Mouse (Mus musculus) embryonic facial prominence, embryonic 14.5 days (tissue): ENCODE data around the gene Mllt11. TPM values are rescaled to one million over a fixed set of nuclear protein-coding genes. Genes with fewer than 3 reads are reported as not detected.

Source experiments
- ATAC-seq: fragments of 200-750 bp; cut with Nextera tagmentation; 2 replicates; pipeline ENCODE4 v1.8.0; 2017; ENCODE audit warnings: low read depth, moderate number of reproducible peaks, moderate TSS enrichment
- DNase-seq: peaks from one replicate; pipeline ENCODE4 v3.0.0-alpha.2; 2015; ENCODE audit warnings: low spot score
- H3K27ac ChIP-seq: fragments of 300-500 bp; sonication (generic); replicated peaks from 2 replicates; pipeline ENCODE4 v1.5.1; 2014; ENCODE audit warnings: low read depth, mild to moderate bottlenecking, low read length, moderate library complexity
- H3K27me3 ChIP-seq: fragments of 300-500 bp; sonication (generic); replicated peaks from 2 replicates; pipeline ENCODE4 v1.6.1; 2014; ENCODE audit warnings: low read length; ENCODE audit not compliant: control insufficient read depth, insufficient read depth
- H3K36me3 ChIP-seq: fragments of 300-500 bp; sonication (generic); 2 replicates; pipeline ENCODE4 v1.6.1; 2014; ENCODE audit warnings: low read length, mixed read lengths; ENCODE audit not compliant: control insufficient read depth, insufficient read depth
- H3K4me1 ChIP-seq: fragments of 300-500 bp; sonication (generic); 2 replicates; pipeline ENCODE4 v1.6.1; 2014; ENCODE audit warnings: antibody characterized with exemption, low read length; ENCODE audit not compliant: control insufficient read depth, insufficient read depth
- H3K4me2 ChIP-seq: fragments of 300-500 bp; sonication (generic); 2 replicates; pipeline ENCODE4 v1.6.1; 2014; ENCODE audit warnings: low read depth, mild to moderate bottlenecking, low read length, moderate library complexity, mixed read lengths
- H3K4me3 ChIP-seq: fragments of 300-500 bp; sonication (generic); 2 replicates; pipeline ENCODE4 v1.5.1; 2014; ENCODE audit warnings: low read depth, mild to moderate bottlenecking, low read length
- H3K9ac ChIP-seq: fragments of 300-500 bp; sonication (generic); 2 replicates; pipeline ENCODE4 v1.6.1; 2014; ENCODE audit warnings: low read depth, mild to moderate bottlenecking, low read length, moderate library complexity, mixed read lengths
- H3K9me3 ChIP-seq: fragments of 300-500 bp; sonication (generic); 2 replicates; pipeline ENCODE4 v1.6.1; 2016; ENCODE audit warnings: low read length; ENCODE audit not compliant: control insufficient read depth
- WGBS: fragments of 180-500 bp; shearing (Covaris S2); extraction: QIAGEN DNeasy Blood & Tissue Kit; methylation state at CpG from one replicate; pipeline ENCODE4 v1.1.7; 2014; 5-methylcytosine and 5-hydroxymethylcytosine counted together
- polyA plus RNA-seq: library from polyadenylated mRNA; unstranded; fragments of >200 nt; fragmentation: Nextera tagmentation; extraction: Ambion mirVana; gene quantifications from 2 replicates; pipeline ENCODE4 v1.2.1, GENCODE M21; 2014

Mllt11 gene
- polyA plus RNA-seq, 1 experiment from 2014 or later = 36.9 TPM

- Histone ChIP-seq H3K27ac (no peak overlapping the region), H3K4me1 (peaks cover 13% of the 10 kb centered on the region), H3K36me3 (peaks cover 21% of the 10 kb centered on the region), H3K4me2 (no peak overlapping the region), H3K9ac (no peak overlapping the region), H3K27me3 (peaks cover 27% of the 10 kb centered on the region), H3K4me3 (no peak overlapping the region), H3K9me3 (no peaks in the 10 kb centered on the region)
- 71% methylated on average over 3 of the region's 3 CpGs for WGBS
- ATAC-seq (no peak), DNase-seq (no peak)
Observed at GRCm38 (mm10) chr3:95176500-95176899, 55.5 kb downstream of the Mllt11 start.

DNA sequence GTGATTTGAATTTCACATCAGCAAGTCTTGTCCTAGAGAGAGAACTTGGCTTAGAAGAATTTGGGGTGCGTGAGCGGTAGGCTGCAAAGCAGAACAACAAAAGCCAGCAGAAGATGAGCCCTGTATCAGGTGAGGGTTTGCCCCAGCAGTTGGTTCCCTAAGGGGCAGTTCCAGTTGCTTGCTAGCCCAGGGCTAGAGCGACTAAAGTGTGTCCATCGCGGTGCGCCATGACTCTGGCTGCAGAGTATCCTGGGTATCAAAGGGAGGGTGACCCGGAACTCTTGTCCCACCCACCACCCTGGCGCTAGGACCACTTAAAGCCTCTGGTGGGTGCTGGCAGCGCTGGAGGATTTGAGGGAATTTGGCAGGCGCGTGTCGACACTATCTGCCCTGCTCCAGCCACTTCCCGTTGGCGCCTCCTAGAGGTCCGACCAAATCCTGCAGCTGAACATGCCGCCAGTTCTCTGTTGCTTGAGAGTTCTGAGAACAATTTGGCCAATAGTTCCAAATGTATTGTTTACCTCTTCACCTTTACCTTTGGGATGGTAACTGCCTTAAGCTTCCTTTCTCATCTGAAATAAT, 57.9 kb downstream of the Mllt11 start:
- peaks cover 43% of the 10 kb centered on the region for H3K27me3 ChIP-seq
- H3K9me3 ChIP-seq = no peaks in the 10 kb centered on the region
- peak; percentile 82 for DNase-seq
- peaks cover 44% of the 10 kb centered on the region for H3K36me3 ChIP-seq
- peaks cover 13% of the 10 kb centered on the region for H3K4me1 ChIP-seq
- peak overlapping the region; percentile 43 for H3K4me2 ChIP-seq
- WGBS = 10% methylated on average over 16 of the region's 16 CpGs
- 0 out of 2 replicates have a peak overlapping the region, but pooled peaks have one; percentile 34 for H3K9ac ChIP-seq
- no peak overlapping the region for H3K27ac ChIP-seq
- peak overlapping the region; percentile 27 for H3K4me3 ChIP-seq
- ATAC-seq = peak; percentile 35

GRCm38 (mm10) chr3:95173256-95173949, 58.6 kb downstream of the Mllt11 start:
- Histone ChIP-seq H3K9ac (peak overlapping the region; percentile 53), H3K4me3 (peak overlapping the region; percentile 27), H3K4me2 (peak overlapping the region; percentile 43), H3K4me1 (peaks cover 13% of the 10 kb centered on the region), H3K27ac (no peak overlapping the region), H3K27me3 (peaks cover 43% of the 10 kb centered on the region), H3K9me3 (no peaks in the 10 kb centered on the region), H3K36me3 (peaks cover 51% of the 10 kb centered on the region)
- DNase-seq (peak; percentile 41), ATAC-seq (peak; percentile 48)
- WGBS = 15% methylated on average over 51 of the region's 58 CpGs

GRCm38 (mm10) chr3:95172526-95173255, 59.3 kb downstream of the Mllt11 start:
- Histone ChIP-seq H3K4me1 (peaks cover 13% of the 10 kb centered on the region), H3K9ac (peak overlapping the region; percentile 53), H3K27ac (no peak overlapping the region), H3K4me3 (peak overlapping the region; percentile 27; the same call in 1 of the 2 replicates), H3K9me3 (no peaks in the 10 kb centered on the region), H3K27me3 (peaks cover 43% of the 10 kb centered on the region), H3K36me3 (peaks cover 58% of the 10 kb centered on the region), H3K4me2 (peak overlapping the region; percentile 43)
- 24% methylated on average over 34 of the region's 84 CpGs for WGBS
- no peak for DNase-seq
- ATAC-seq = 0 out of 2 replicates have a peak, but pooled peaks have one; percentile 3

- peaks cover 73% of the 10 kb centered on the region for H3K36me3 ChIP-seq
- ATAC-seq = no peak
- no peak overlapping the region for H3K9ac ChIP-seq
- no peaks in the 10 kb centered on the region for H3K9me3 ChIP-seq
- peaks cover 13% of the 10 kb centered on the region for H3K4me1 ChIP-seq
- no peak overlapping the region for H3K4me2 ChIP-seq
- H3K27ac ChIP-seq = no peak overlapping the region
- H3K27me3 ChIP-seq = peaks cover 43% of the 10 kb centered on the region
- DNase-seq = no peak
- H3K4me3 ChIP-seq = no peak overlapping the region
- WGBS = 68% methylated on average over 6 of the region's 6 CpGs
Observed at GRCm38 (mm10) chr3:95171105-95171504, 60.9 kb downstream of the Mllt11 start.

GRCm38 (mm10) chr3:95169996-95170395, 62.0 kb downstream of the Mllt11 start:
- Histone ChIP-seq H3K4me1 (peaks cover 13% of the 10 kb centered on the region), H3K4me2 (no peak overlapping the region), H3K9me3 (no peaks in the 10 kb centered on the region), H3K9ac (no peak overlapping the region), H3K4me3 (no peak overlapping the region), H3K36me3 (peaks cover 81% of the 10 kb centered on the region), H3K27ac (no peak overlapping the region), H3K27me3 (peaks cover 43% of the 10 kb centered on the region)
- ATAC-seq = no peak
- 92% methylated on average over 9 of the region's 10 CpGs for WGBS
- no peak for DNase-seq

Other genes with a start within 250 kb of the Mllt11 start
- gene Zfp687, start 216.7 kb downstream of the Mllt11 start, polyA plus RNA-seq = 17.3 and 22.0 TPM in 2 replicates
- 234 and 252 TPM in 2 replicates for gene Psmd4, start 189.6 kb downstream of the Mllt11 start, polyA plus RNA-seq
- 13.7 and 14.9 TPM in 2 replicates for gene Pip5k1a, start 125.2 kb downstream of the Mllt11 start, polyA plus RNA-seq
- gene Vps72, start 121.1 kb downstream of the Mllt11 start, polyA plus RNA-seq = 107 and 118 TPM in 2 replicates
- 6.4 and 9.7 TPM in 2 replicates for gene Tmod4, start 107.7 kb downstream of the Mllt11 start, polyA plus RNA-seq
- gene Scnm1, start 98.2 kb downstream of the Mllt11 start, polyA plus RNA-seq = 58.3 and 62.2 TPM in 2 replicates
- gene Lysmd1, start 98.1 kb downstream of the Mllt11 start, polyA plus RNA-seq = 12.0 and 13.2 TPM in 2 replicates
- 5.8 and 6.4 TPM in 2 replicates for gene Tnfaip8l2, start 89.8 kb downstream of the Mllt11 start, polyA plus RNA-seq
- 14.4 and 16.6 TPM in 2 replicates for gene Sema6c, start 71.7 kb downstream of the Mllt11 start, polyA plus RNA-seq
- gene Gabpb2, start 14.3 kb downstream of the Mllt11 start, polyA plus RNA-seq = 7.8 and 8.0 TPM in 2 replicates
- 111 and 125 TPM in 2 replicates for gene Cdc42se1, start 3.4 kb downstream of the Mllt11 start, polyA plus RNA-seq
- 0.38 and 0.41 TPM in 2 replicates for gene Gm128, start 9.4 kb upstream of the Mllt11 start, polyA plus RNA-seq
- 6.1 and 6.9 TPM in 2 replicates for gene Bnipl, start 19.0 kb upstream of the Mllt11 start, polyA plus RNA-seq
- gene Mindy1, start 49.2 kb upstream of the Mllt11 start, polyA plus RNA-seq = 37.7 and 44.9 TPM in 2 replicates
- 24.2 and 24.4 TPM in 2 replicates for gene Prune1, start 49.9 kb upstream of the Mllt11 start, polyA plus RNA-seq
- 2.8 TPM in 2 replicates for gene Anxa9, start 75.0 kb upstream of the Mllt11 start, polyA plus RNA-seq
- 133 and 134 TPM in 2 replicates for gene Cers2, start 82.6 kb upstream of the Mllt11 start, polyA plus RNA-seq
- 39.3 and 44.2 TPM in 2 replicates for gene Setdb1, start 125.0 kb upstream of the Mllt11 start, polyA plus RNA-seq
- 0.30 TPM in 1 of 2 replicates, not detected in the other for gene 4930558C23Rik, start 170.7 kb upstream of the Mllt11 start, polyA plus RNA-seq
- 32.5 and 38.1 TPM in 2 replicates for gene Arnt, start 202.2 kb upstream of the Mllt11 start, polyA plus RNA-seq